Comparison of ENCODE assay signal across 7 mouse cellular contexts in genomic region chr12:32207948-32208891, GRCm38 (mm10). TPM values are rescaled to one million over a fixed set of nuclear protein-coding genes. Genes with fewer than 3 reads are reported as not detected.
A peak's percentile ranks its signal among the peaks of the same experiment; 100 is the strongest.
DNase-seq lines count a peak whose midpoint lies in the region; ATAC-seq lines count a peak whose summit lies in the region.

Gene Pik3cg (minus strand): TSS chr12:32208659.

- H3K4me3 ChIP-seq in limb, embryonic 15.5 days = peak within 1 kb of the TSS; percentile 11

- 61% methylated on average over 22 of the region's 22 CpGs for WGBS in limb, embryonic 15.5 days

- no peaks in the 10 kb centered on the region for H3K36me3 ChIP-seq in limb, embryonic 15.5 days

- H3K27me3 ChIP-seq in limb, embryonic 15.5 days = no peaks in the 10 kb centered on the region

- peak; percentile 86 for DNase-seq in A20 (ENCODE audit: low read depth, low spot score)
- peak; percentile 63 for DNase-seq in CD4-positive, CD25-positive, alpha-beta regulatory T cell, adult 2 months (ENCODE audit: low read depth, low spot score)
- peak; percentile 18 to 50 for DNase-seq in heart, adult 9 months (ENCODE audit: low spot score in 2 of 2)
- DNase-seq in Muller cell, postnatal 12 days (ENCODE audit: inconsistent ontology term) = no peak
- DNase-seq in embryo, embryonic 9.5 days (ENCODE audit: extremely low spot score) = no peak

- H3K4me2 ChIP-seq in limb, embryonic 15.5 days = no peak within 1 kb of the TSS

- ATAC-seq in limb, embryonic 15.5 days (ENCODE audit: insufficient number of reproducible peaks, low FRiP score, low TSS enrichment, low read depth) = no peak
- peak; percentile 51 for ATAC-seq in neutrophil, adult 5-6 weeks (ENCODE audit: extremely low read depth, insufficient number of reproducible peaks, low FRiP score, poor library complexity, severe bottlenecking)

- no peak within 1 kb of the TSS for H3K9ac ChIP-seq in limb, embryonic 15.5 days

- peak within 1 kb of the TSS; percentile 47 for H3K27ac ChIP-seq in limb, embryonic 15.5 days

- no peaks in the 10 kb centered on the region for H3K4me1 ChIP-seq in limb, embryonic 15.5 days

- no peaks in the 10 kb centered on the region for H3K9me3 ChIP-seq in limb, embryonic 15.5 days

RNA-seq across cellular contexts. Expression of gene Pik3cg, which starts in this region (rescaled TPM):
- polyA plus RNA-seq in limb, embryonic 15.5 days (2015; fragmentation: Nextera tagmentation; extraction: Ambion mirVana) = 3.3 TPM in 2 replicates
- 60.9 and 68.0 TPM in 2 replicates for total RNA-seq in neutrophil, adult 5-6 weeks (2017)

Comparison
In these comparisons a context has a peak if more than half of its experiments do, and no peak if none do; other contexts are left out.
1. DNase-seq: peak in A20 (single experiment), CD4-positive, CD25-positive, alpha-beta regulatory T cell, adult 2 months (single experiment) and heart, adult 9 months (2 of 2); none in Muller cell, postnatal 12 days (single experiment) and embryo, embryonic 9.5 days (single experiment).